Mouse (Mus musculus): Measurements from ENCODE around the gene Actr1a.

- TF ChIP-seq CTCF (IDR thresholded peaks at IDR 0.05) (no peak), POLR2A (IDR thresholded peaks at IDR 0.05; ENCODE audit: insufficient read depth, low read depth, low read length) (peak; percentile 28; the same call in 1 of the 2 replicates), EP300 (IDR thresholded peaks at IDR 0.05; ENCODE audit: insufficient read depth, low read depth, low read length) (no peak)
These were observed 56.1 kb downstream of the Actr1a start for GRCm38 (mm10) chr19:46339287-46339971.

All from heart, adult 2 months (tissue).